9 mouse cellular contexts compared by ENCODE assay signal in the genomic region with DNA sequence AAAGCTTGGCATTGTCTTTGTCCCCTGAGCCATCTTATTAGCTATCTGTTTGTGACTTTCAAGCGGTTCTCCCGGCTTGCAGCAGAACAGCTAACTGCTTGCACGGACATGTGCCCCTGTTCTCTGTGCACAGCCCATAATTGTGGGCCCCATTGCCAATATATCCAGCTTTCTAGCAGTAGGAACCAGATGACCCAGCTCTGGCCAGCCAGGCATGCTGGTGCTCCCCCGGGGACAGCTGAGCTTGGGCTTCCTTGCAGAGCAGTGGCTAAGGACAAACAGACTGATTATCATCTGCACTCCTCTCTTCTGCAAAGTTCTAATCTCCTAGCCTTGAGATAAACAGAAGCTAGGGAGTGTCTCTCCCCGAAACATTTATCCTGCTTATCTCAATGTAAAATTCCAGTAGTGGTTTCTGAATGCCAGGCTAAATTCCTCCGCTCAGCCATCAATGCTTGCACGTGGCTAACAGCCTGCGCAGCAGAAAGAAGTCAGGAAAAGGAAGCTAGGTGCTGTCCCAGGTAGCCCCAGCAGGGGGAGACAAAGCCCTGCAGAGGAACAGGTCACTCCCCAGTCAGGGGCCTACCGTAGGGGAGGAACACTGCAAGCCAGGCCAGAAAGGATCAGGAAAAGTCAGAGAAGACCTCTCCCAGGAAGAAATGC. TPM values are rescaled to one million over a fixed set of nuclear protein-coding genes. Genes with fewer than 3 reads are reported as not detected.
DNase-seq lines count a peak whose midpoint lies in the region; ATAC-seq and TF ChIP-seq lines count a peak whose summit lies in the region.
"Had no signal": no experiment of that assay in that cellular context is flagged by ENCODE, and none has a peak within 500 bp of the region (broad histone marks: within the 10 kb centered on the region; RNA-seq: fewer than 3 reads in every experiment).

No protein-coding gene starts in this region.

- H3K4me1 ChIP-seq in ES-Bruce4 (ENCODE audit: control insufficient read depth, insufficient read depth, low read length), result peaks cover 5% of the 10 kb centered on the region
- H3K4me1 ChIP-seq in forebrain, embryonic 15.5 days, result peaks cover 42% of the 10 kb centered on the region
- peaks cover 20% of the 10 kb centered on the region for H3K4me1 ChIP-seq in lung, embryonic 16.5 days (replicated peaks; ENCODE audit: control insufficient read depth, insufficient read depth, low read length)

- no peak overlapping the region for H3K4me2 ChIP-seq in forebrain, embryonic 15.5 days (replicated peaks)
- no peak overlapping the region for H3K4me2 ChIP-seq in lung, embryonic 16.5 days (ENCODE audit: low read depth, low read length)

- peak; percentile 53 for ATAC-seq in cerebellum, adult (ENCODE audit: insufficient number of reproducible peaks, low FRiP score, low TSS enrichment)
- ATAC-seq in forebrain, embryonic 15.5 days (replicated peaks), result peak; percentile 69
- peak; percentile 71 for ATAC-seq in lung, embryonic 16.5 days (ENCODE audit: low read depth)

- intact Hi-C loops in heart, postnatal 25 days (cut with DNase I), result loop anchor here (1.0 to 5.0 kb wide), 4 partner anchors 49 to 264 kb away; no protein-coding TSS in a partner anchor

- no peak for TF ChIP-seq POLR2A in ES-Bruce4 (IDR thresholded peaks at IDR 0.05; ENCODE audit: insufficient read depth, low read length)

- H3K27me3 ChIP-seq in ES-Bruce4 (ENCODE audit: control insufficient read depth, insufficient read depth, low read length, poor library complexity, severe bottlenecking), result no peaks in the 10 kb centered on the region
- 0 out of 2 replicates have a peak, but pooled peaks cover 4% of the 10 kb centered on the region for H3K27me3 ChIP-seq in forebrain, embryonic 15.5 days
- no peaks in the 10 kb centered on the region for H3K27me3 ChIP-seq in lung, embryonic 16.5 days (ENCODE audit: control insufficient read depth, insufficient read depth, low read depth, low read length)

- peak; percentile 78 for DNase-seq in heart, postnatal 25 days (ENCODE audit: low spot score)
- peak; percentile 89 to 97 for DNase-seq in layer of hippocampus, adult 18-20 months (ENCODE audit: low spot score in 2 of 2)
- DNase-seq in ovary, adult 18-20 months (ENCODE audit: low spot score), result peak; percentile 86
- DNase-seq in thymus, postnatal 0 days (ENCODE audit: low spot score), result peak; percentile 81

- H3K9ac ChIP-seq in ES-Bruce4 (ENCODE audit: low read depth, poor library complexity, severe bottlenecking), result no peak overlapping the region
- H3K9ac ChIP-seq in forebrain, embryonic 15.5 days (replicated peaks), result no peak overlapping the region
- H3K9ac ChIP-seq in lung, embryonic 16.5 days (ENCODE audit: low read length), result no peak overlapping the region

- H3K27ac ChIP-seq in ES-Bruce4 (ENCODE audit: insufficient read depth, low read length), result no peak overlapping the region
- no peak overlapping the region for H3K27ac ChIP-seq in forebrain, embryonic 15.5 days (replicated peaks)
- H3K27ac ChIP-seq in lung, embryonic 16.5 days (ENCODE audit: low read length), result no peak overlapping the region

- peak; percentile 93 for TF ChIP-seq CTCF in ES-Bruce4 (IDR thresholded peaks at IDR 0.05; ENCODE audit: low read depth, low read length)

- H3K9me3 ChIP-seq in ES-Bruce4 (replicated peaks; ENCODE audit: control insufficient read depth, insufficient read depth, low read length, poor library complexity, severe bottlenecking), result no peaks in the 10 kb centered on the region
- no peaks in the 10 kb centered on the region for H3K9me3 ChIP-seq in forebrain, embryonic 15.5 days
- H3K9me3 ChIP-seq in lung, embryonic 16.5 days (ENCODE audit: control insufficient read depth, low read length), result no peaks in the 10 kb centered on the region

- no peaks in the 10 kb centered on the region for H3K36me3 ChIP-seq in ES-Bruce4 (ENCODE audit: control insufficient read depth, insufficient read depth, low read length, poor library complexity, severe bottlenecking)
- H3K36me3 ChIP-seq in forebrain, embryonic 15.5 days, result no peaks in the 10 kb centered on the region
- H3K36me3 ChIP-seq in lung, embryonic 16.5 days (ENCODE audit: control insufficient read depth, insufficient read depth, low read length), result no peaks in the 10 kb centered on the region

- WGBS in forebrain, embryonic 15.5 days, result 20% methylated on average over 9 of the region's 9 CpGs
- whole genome bisulfite sequencing in lung, embryonic 16.5 days, result 19% methylated on average over 9 of the region's 9 CpGs

- no peak overlapping the region for H3K4me3 ChIP-seq in ES-Bruce4 (ENCODE audit: low read depth, low read length)
- H3K4me3 ChIP-seq in forebrain, embryonic 15.5 days, result no peak overlapping the region
- H3K4me3 ChIP-seq in lung, embryonic 16.5 days (ENCODE audit: low read length), result no peak overlapping the region

- TF ChIP-seq EP300 in ES-Bruce4 (IDR thresholded peaks at IDR 0.05; ENCODE audit: insufficient read depth, low read depth, low read length), result no peak

RNA-seq across cellular contexts. Expression of gene Rab17, which starts 3.6 kb away (rescaled TPM):
- polyA plus RNA-seq in ES-Bruce4 (2011; ENCODE audit: insufficient read depth, insufficient read length, low read depth, missing spikeins), result 0.94 and 1.0 TPM in 2 replicates
- 0.18 and 0.20 TPM in 2 replicates for polyA plus RNA-seq in forebrain, embryonic 15.5 days (2015; fragmentation: Nextera tagmentation; extraction: Ambion mirVana)
- 1 to 10 TPM; 2.1 to 3.2 TPM for total RNA-seq in heart, postnatal 25 days (2021)
- total RNA-seq in layer of hippocampus, adult 18-20 months (2021), result not detected
- polyA plus RNA-seq in lung, embryonic 16.5 days (2015; fragmentation: Nextera tagmentation; extraction: Ambion mirVana), result 3.1 and 3.8 TPM in 2 replicates
- 0.94 and 1.1 TPM in 2 replicates for polyA plus RNA-seq in thymus, postnatal 0 days (2015; fragmentation: Nextera tagmentation; extraction: Ambion mirVana)

RNA-seq across cellular contexts. Expression of gene Prlh, which starts 20.1 kb away (rescaled TPM):
- not detected in 2 replicates for polyA plus RNA-seq in ES-Bruce4 (2011; ENCODE audit: insufficient read depth, insufficient read length, low read depth, missing spikeins)
- polyA plus RNA-seq in forebrain, embryonic 15.5 days (2015; fragmentation: Nextera tagmentation; extraction: Ambion mirVana), result not detected in 2 replicates
- total RNA-seq in heart, postnatal 25 days (2021), result not detected
- not detected for total RNA-seq in layer of hippocampus, adult 18-20 months (2021)
- polyA plus RNA-seq in lung, embryonic 16.5 days (2015; fragmentation: Nextera tagmentation; extraction: Ambion mirVana), result not detected in 2 replicates
- polyA plus RNA-seq in thymus, postnatal 0 days (2015; fragmentation: Nextera tagmentation; extraction: Ambion mirVana), result not detected in 2 replicates
- polyA plus RNA-seq: liver, embryonic 16.5 days had no signal

RNA-seq across cellular contexts. Expression of gene Lrrfip1, which starts 25.5 kb away (rescaled TPM):
- 88.7 and 97.2 TPM in 2 replicates for polyA plus RNA-seq in ES-Bruce4 (2011; ENCODE audit: insufficient read depth, insufficient read length, low read depth, missing spikeins)
- 37.5 and 38.3 TPM in 2 replicates for polyA plus RNA-seq in forebrain, embryonic 15.5 days (2015; fragmentation: Nextera tagmentation; extraction: Ambion mirVana)
- total RNA-seq in heart, postnatal 25 days (2021), result 10 to 100 TPM; 81.3 to 98.0 TPM
- total RNA-seq in layer of hippocampus, adult 18-20 months (2021), result 10 to 100 TPM; 68.3 to 69.9 TPM
- polyA plus RNA-seq in lung, embryonic 16.5 days (2015; fragmentation: Nextera tagmentation; extraction: Ambion mirVana), result 70.5 and 78.6 TPM in 2 replicates
- 59.8 and 61.1 TPM in 2 replicates for polyA plus RNA-seq in thymus, postnatal 0 days (2015; fragmentation: Nextera tagmentation; extraction: Ambion mirVana)

RNA-seq across cellular contexts. Expression of gene Mlph, which starts 58.2 kb away (rescaled TPM):
- 0.24 and 0.28 TPM in 2 replicates for polyA plus RNA-seq in ES-Bruce4 (2011; ENCODE audit: insufficient read depth, insufficient read length, low read depth, missing spikeins)
- 0.11 and 0.45 TPM in 2 replicates for polyA plus RNA-seq in forebrain, embryonic 15.5 days (2015; fragmentation: Nextera tagmentation; extraction: Ambion mirVana)
- under 1 TPM; 0.87 to 0.99 TPM for total RNA-seq in heart, postnatal 25 days (2021)
- 1 to 10 TPM; 2.7 to 2.8 TPM for total RNA-seq in layer of hippocampus, adult 18-20 months (2021)
- 1.5 and 2.0 TPM in 2 replicates for polyA plus RNA-seq in lung, embryonic 16.5 days (2015; fragmentation: Nextera tagmentation; extraction: Ambion mirVana)
- 0.45 and 0.55 TPM in 2 replicates for polyA plus RNA-seq in thymus, postnatal 0 days (2015; fragmentation: Nextera tagmentation; extraction: Ambion mirVana)
